Mouse (Mus musculus): Measurements from ENCODE around the gene Sec14l2.

The Sec14l2 gene

GRCm38 (mm10) chr11:4122742-4123579, at the start of gene Sec14l2:
Gene Sec14l2, minus strand, starts transcription at chr11:4123415.
- peak in 1 of 2 experiments; percentile 53 for DNase-seq

GRCm38 (mm10) chr11:4166467-4167090, 43.4 kb upstream of the Sec14l2 start:
- no peak for DNase-seq

- DNase-seq = no peak
Measured at GRCm38 (mm10) chr11:4164701-4165100, 41.5 kb upstream of the Sec14l2 start.

GRCm38 (mm10) chr11:4160758-4161480, 37.7 kb upstream of the Sec14l2 start:
- no peak for DNase-seq

- DNase-seq = peak; percentile 94 to 95
Measured at GRCm38 (mm10) chr11:4159808-4160708, 36.8 kb upstream of the Sec14l2 start, which contains the start of the genes Ccdc157 and Sf3a1. Gene Ccdc157, minus strand, starts transcription at chr11:4160293. Gene Sf3a1, plus strand, starts transcription at chr11:4160350.

- no peak for DNase-seq
Measured at GRCm38 (mm10) chr11:4158676-4159075, 35.5 kb upstream of the Sec14l2 start.

GRCm38 (mm10) chr11:4155641-4156040, 32.4 kb upstream of the Sec14l2 start:
- no peak for DNase-seq

- no peak for DNase-seq
Measured at GRCm38 (mm10) chr11:4153694-4154093, 30.5 kb upstream of the Sec14l2 start.

- DNase-seq = no peak
Measured at GRCm38 (mm10) chr11:4149886-4150285, 26.7 kb upstream of the Sec14l2 start.

- no peak for DNase-seq
Measured at GRCm38 (mm10) chr11:4148536-4149156, 25.4 kb upstream of the Sec14l2 start.

- DNase-seq = peak; percentile 44 to 55
Measured at GRCm38 (mm10) chr11:4148120-4148519, 24.9 kb upstream of the Sec14l2 start.

GRCm38 (mm10) chr11:4147098-4147497, 23.9 kb upstream of the Sec14l2 start:
- DNase-seq = no peak

GRCm38 (mm10) chr11:4146381-4146780, 23.2 kb upstream of the Sec14l2 start:
- no peak for DNase-seq

GRCm38 (mm10) chr11:4143281-4144062, 20.3 kb upstream of the Sec14l2 start:
- no peak for DNase-seq

- DNase-seq = no peak
Measured at GRCm38 (mm10) chr11:4142352-4142751, 19.1 kb upstream of the Sec14l2 start.

GRCm38 (mm10) chr11:4141505-4141904, 18.3 kb upstream of the Sec14l2 start:
- no peak for DNase-seq

GRCm38 (mm10) chr11:4138964-4139363, 15.7 kb upstream of the Sec14l2 start:
- no peak for DNase-seq

GRCm38 (mm10) chr11:4134986-4135935, 12.0 kb upstream of the Sec14l2 start, which contains the start of gene Rnf215:
Gene Rnf215, plus strand, starts transcription at chr11:4135202.
- DNase-seq = peak; percentile 85 to 87

GRCm38 (mm10) chr11:4134400-4134799, 11.2 kb upstream of the Sec14l2 start:
- no peak for DNase-seq

GRCm38 (mm10) chr11:4133450-4133849, 10.2 kb upstream of the Sec14l2 start:
- no peak for DNase-seq
